Mouse (Mus musculus): ENCODE data around the gene Dnah10.

GRCm38 (mm10) chr5:124879801-124880200 is 154.9 kb downstream of the Dnah10 start:
- TF ChIP-seq EP300 (IDR thresholded peaks at IDR 0.05) = no peak
- TF ChIP-seq CTCF (IDR thresholded peaks at IDR 0.05) = no peak
